18 mouse cellular contexts compared by ENCODE assay signal in the genomic region with DNA sequence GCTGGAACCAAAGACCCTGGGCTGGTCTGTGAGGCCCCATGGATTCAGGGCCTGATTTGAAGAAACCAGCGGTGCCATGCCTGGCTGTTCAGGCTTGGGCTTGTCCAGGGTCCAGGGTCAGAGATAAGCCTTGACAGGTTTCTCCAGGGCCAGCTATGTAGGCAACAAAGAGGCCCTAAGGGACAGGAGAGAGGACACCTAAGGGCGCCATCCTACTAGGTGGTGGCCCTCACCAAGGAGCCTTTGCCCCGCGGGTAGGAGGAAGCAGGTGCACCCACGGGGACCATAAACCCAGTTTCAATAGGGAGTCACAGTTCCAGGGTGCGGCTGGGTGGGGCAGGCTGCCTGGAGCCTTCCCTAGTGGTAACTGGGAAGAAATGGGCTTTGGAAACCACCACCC. TPM values are rescaled to one million over a fixed set of nuclear protein-coding genes. Genes with fewer than 3 reads are reported as not detected.
DNase-seq lines count a peak whose midpoint lies in the region; ATAC-seq lines count a peak whose summit lies in the region.
"Had no signal": no experiment of that assay in that cellular context is flagged by ENCODE, and none has a peak within 500 bp of the region (broad histone marks: within the 10 kb centered on the region; RNA-seq: fewer than 3 reads in every experiment).

No protein-coding gene starts in this region.

- H3K36me3 ChIP-seq in heart, embryonic 11.5 days (ENCODE audit: control insufficient read depth, insufficient read depth, low read length): no peaks in the 10 kb centered on the region
- H3K36me3 ChIP-seq in limb, embryonic 11.5 days (ENCODE audit: control insufficient read depth, insufficient read depth, low read length): peaks cover 5% of the 10 kb centered on the region; the same call in 1 of the 2 replicates
- H3K36me3 ChIP-seq in limb, embryonic 10.5 days: peaks cover 30% of the 10 kb centered on the region
- H3K36me3 ChIP-seq in embryonic facial prominence, embryonic 13.5 days: peaks cover 25% of the 10 kb centered on the region
- peaks cover 34% of the 10 kb centered on the region for H3K36me3 ChIP-seq in neural tube, embryonic 14.5 days (ENCODE audit: control insufficient read depth, insufficient read depth, low read length)
- H3K36me3 ChIP-seq: G1E had no signal

- no peak for ATAC-seq in heart, embryonic 11.5 days (replicated peaks; ENCODE audit: insufficient number of reproducible peaks, low FRiP score, low TSS enrichment)
- ATAC-seq in limb, embryonic 11.5 days (ENCODE audit: insufficient number of reproducible peaks, low FRiP score, low TSS enrichment, low read depth): no peak
- ATAC-seq in embryonic facial prominence, embryonic 13.5 days (ENCODE audit: insufficient number of reproducible peaks, insufficient read depth, low FRiP score, low TSS enrichment, low read depth): no peak
- no peak for ATAC-seq in neural tube, embryonic 14.5 days (ENCODE audit: low read depth)

- H3K9me3 ChIP-seq in heart, embryonic 11.5 days (replicated peaks; ENCODE audit: control insufficient read depth, low read length): no peaks in the 10 kb centered on the region
- H3K9me3 ChIP-seq in limb, embryonic 11.5 days (ENCODE audit: control insufficient read depth, low read length): no peaks in the 10 kb centered on the region
- no peaks in the 10 kb centered on the region for H3K9me3 ChIP-seq in limb, embryonic 10.5 days (replicated peaks)
- H3K9me3 ChIP-seq in embryonic facial prominence, embryonic 13.5 days: no peaks in the 10 kb centered on the region
- H3K9me3 ChIP-seq in neural tube, embryonic 14.5 days (ENCODE audit: control insufficient read depth, low read length): no peaks in the 10 kb centered on the region
- H3K9me3 ChIP-seq: G1E; hindbrain, embryonic 15.5 days; midbrain, embryonic 13.5 days; neural tube, embryonic 12.5 days had no signal

- intact Hi-C loops in heart, postnatal 10 days (cut with DNase I): no loop called here

- WGBS in heart, embryonic 11.5 days (ENCODE audit: insufficient replicate concordance): 62% methylated on average over 6 of the region's 6 CpGs
- WGBS in limb, embryonic 11.5 days: 78% methylated on average over 6 of the region's 6 CpGs
- WGBS in limb, embryonic 10.5 days: 73% methylated on average over 6 of the region's 6 CpGs
- 63% methylated on average over 6 of the region's 6 CpGs for WGBS in embryonic facial prominence, embryonic 13.5 days
- 66% methylated on average over 6 of the region's 6 CpGs for WGBS in neural tube, embryonic 14.5 days

- no peak overlapping the region for H3K4me2 ChIP-seq in heart, embryonic 11.5 days
- no peak overlapping the region for H3K4me2 ChIP-seq in limb, embryonic 11.5 days (ENCODE audit: low read depth, severe bottlenecking)
- peak overlapping the region; percentile 46; the same call in 1 of the 2 replicates for H3K4me2 ChIP-seq in embryonic facial prominence, embryonic 13.5 days
- no peak overlapping the region for H3K4me2 ChIP-seq in neural tube, embryonic 14.5 days (ENCODE audit: low read depth, low read length)
- H3K4me2 ChIP-seq: hindbrain, embryonic 15.5 days had no signal

- DNase-seq in heart, postnatal 10 days: no peak
- DNase-seq in limb, embryonic 11.5 days (ENCODE audit: low spot score): no peak
- no peak for DNase-seq in limb, embryonic 10.5 days (ENCODE audit: low spot score)
- DNase-seq in thymus, postnatal 10 days (ENCODE audit: low spot score in 2 of 2): no peak
- no peak for DNase-seq in retina, postnatal 1 day
- DNase-seq: adrenal gland, postnatal 25 days; B cell, adult 2 months; heart, adult 18-20 months; layer of hippocampus, adult 9-11 months; right cerebral cortex, adult 18-20 months; thymus, postnatal 36 days had no signal

- H3K27me3 ChIP-seq in heart, embryonic 11.5 days (ENCODE audit: control insufficient read depth, insufficient read depth, low read length): peaks cover 3% of the 10 kb centered on the region; the same call in 1 of the 2 replicates
- H3K27me3 ChIP-seq in limb, embryonic 11.5 days (ENCODE audit: control insufficient read depth, insufficient read depth, low read length): no peaks in the 10 kb centered on the region
- no peaks in the 10 kb centered on the region for H3K27me3 ChIP-seq in limb, embryonic 10.5 days (ENCODE audit: low read depth, poor library complexity, severe bottlenecking)
- no peaks in the 10 kb centered on the region for H3K27me3 ChIP-seq in embryonic facial prominence, embryonic 13.5 days
- no peaks in the 10 kb centered on the region for H3K27me3 ChIP-seq in neural tube, embryonic 14.5 days (ENCODE audit: control insufficient read depth, insufficient read depth, low read length)
- H3K27me3 ChIP-seq: hindbrain, embryonic 15.5 days; midbrain, embryonic 13.5 days; neural tube, embryonic 12.5 days had no signal

- H3K4me3 ChIP-seq in heart, embryonic 11.5 days (ENCODE audit: low read depth, low read length): no peak overlapping the region
- H3K4me3 ChIP-seq in limb, embryonic 11.5 days (ENCODE audit: low read depth, low read length): no peak overlapping the region
- no peak overlapping the region for H3K4me3 ChIP-seq in limb, embryonic 10.5 days
- no peak overlapping the region for H3K4me3 ChIP-seq in embryonic facial prominence, embryonic 13.5 days
- H3K4me3 ChIP-seq in neural tube, embryonic 14.5 days (ENCODE audit: low read depth, low read length): no peak overlapping the region
- H3K4me3 ChIP-seq: hindbrain, embryonic 15.5 days; midbrain, embryonic 13.5 days; neural tube, embryonic 12.5 days had no signal

- 0 out of 2 replicates have a peak overlapping the region, but pooled peaks have one; percentile 43 for H3K9ac ChIP-seq in heart, embryonic 11.5 days (ENCODE audit: low read depth, low read length)
- peak overlapping the region; percentile 34; the same call in 1 of the 2 replicates for H3K9ac ChIP-seq in limb, embryonic 11.5 days (ENCODE audit: low read length)
- H3K9ac ChIP-seq in embryonic facial prominence, embryonic 13.5 days: peak overlapping the region; percentile 61; the same call in 1 of the 2 replicates
- no peak overlapping the region for H3K9ac ChIP-seq in neural tube, embryonic 14.5 days (replicated peaks; ENCODE audit: low read depth, low read length)
- H3K9ac ChIP-seq: neural tube, embryonic 12.5 days had no signal

- H3K4me1 ChIP-seq in heart, embryonic 11.5 days (ENCODE audit: control insufficient read depth, insufficient read depth, low read length): peaks cover 17% of the 10 kb centered on the region
- peaks cover 6% of the 10 kb centered on the region; the same call in 1 of the 2 replicates for H3K4me1 ChIP-seq in limb, embryonic 11.5 days (ENCODE audit: control insufficient read depth, insufficient read depth, low read length)
- peaks cover 21% of the 10 kb centered on the region for H3K4me1 ChIP-seq in limb, embryonic 10.5 days
- H3K4me1 ChIP-seq in embryonic facial prominence, embryonic 13.5 days: peaks cover 23% of the 10 kb centered on the region
- no peaks in the 10 kb centered on the region for H3K4me1 ChIP-seq in neural tube, embryonic 14.5 days (ENCODE audit: control insufficient read depth, insufficient read depth, low read length)

- H3K27ac ChIP-seq in heart, embryonic 11.5 days (ENCODE audit: low read depth, low read length): no peak overlapping the region
- H3K27ac ChIP-seq in limb, embryonic 11.5 days (replicated peaks; ENCODE audit: low read depth, low read length): no peak overlapping the region
- H3K27ac ChIP-seq in limb, embryonic 10.5 days: no peak overlapping the region
- peak overlapping the region; percentile 51; the same call in 1 of the 2 replicates for H3K27ac ChIP-seq in embryonic facial prominence, embryonic 13.5 days
- H3K27ac ChIP-seq in neural tube, embryonic 14.5 days (ENCODE audit: low read depth, low read length): peak overlapping the region; percentile 50; the same call in 1 of the 2 replicates
- H3K27ac ChIP-seq: hindbrain, embryonic 15.5 days; midbrain, embryonic 13.5 days; neural tube, embryonic 12.5 days had no signal

RNA-seq across cellular contexts. Expression of a gene that starts 2.2 kb away (rescaled TPM):
- 0.63 and 0.89 TPM in 2 replicates for polyA plus RNA-seq in heart, embryonic 11.5 days (2014; fragmentation: Nextera tagmentation; extraction: Ambion mirVana)
- under 1 TPM; 0.22 to 0.30 TPM for total RNA-seq in heart, postnatal 10 days (2021)
- 0.21 and 0.29 TPM in 2 replicates for polyA plus RNA-seq in limb, embryonic 11.5 days (2014; fragmentation: Nextera tagmentation; extraction: Ambion mirVana)
- 0.60 TPM in 1 of 2 replicates, not detected in the other for polyA plus RNA-seq in limb, embryonic 10.5 days (2016; fragmentation: Nextera tagmentation; extraction: Ambion mirVana)
- 2.5 and 5.2 TPM in 2 replicates for polyA plus RNA-seq in embryonic facial prominence, embryonic 13.5 days (2015; fragmentation: Nextera tagmentation; extraction: Ambion mirVana)
- polyA plus RNA-seq in neural tube, embryonic 14.5 days (2014; fragmentation: Nextera tagmentation; extraction: Ambion mirVana): 0.35 and 0.36 TPM in 2 replicates
- polyA plus RNA-seq: G1E had no signal

RNA-seq across cellular contexts. Expression of a gene that starts 29.6 kb away (rescaled TPM):
- 66.6 and 70.1 TPM in 2 replicates for polyA plus RNA-seq in heart, embryonic 11.5 days (2014; fragmentation: Nextera tagmentation; extraction: Ambion mirVana)
- total RNA-seq in heart, postnatal 10 days (2021): 100 to 1,000 TPM in 1 of 2 experiments, 10 to 100 TPM in 1; 90.8 to 103 TPM
- 108 and 109 TPM in 2 replicates for polyA plus RNA-seq in limb, embryonic 11.5 days (2014; fragmentation: Nextera tagmentation; extraction: Ambion mirVana)
- polyA plus RNA-seq in limb, embryonic 10.5 days (2016; fragmentation: Nextera tagmentation; extraction: Ambion mirVana): 121 and 126 TPM in 2 replicates
- 105 and 112 TPM in 2 replicates for polyA plus RNA-seq in embryonic facial prominence, embryonic 13.5 days (2015; fragmentation: Nextera tagmentation; extraction: Ambion mirVana)
- 233 and 247 TPM in 2 replicates for polyA plus RNA-seq in neural tube, embryonic 14.5 days (2014; fragmentation: Nextera tagmentation; extraction: Ambion mirVana)

RNA-seq across cellular contexts. Expression of a gene that starts 31.2 kb away (rescaled TPM):
- 112 TPM in 2 replicates for polyA plus RNA-seq in heart, embryonic 11.5 days (2014; fragmentation: Nextera tagmentation; extraction: Ambion mirVana)
- 100 to 1,000 TPM; 144 to 145 TPM for total RNA-seq in heart, postnatal 10 days (2021)
- polyA plus RNA-seq in limb, embryonic 11.5 days (2014; fragmentation: Nextera tagmentation; extraction: Ambion mirVana): 328 and 351 TPM in 2 replicates
- polyA plus RNA-seq in limb, embryonic 10.5 days (2016; fragmentation: Nextera tagmentation; extraction: Ambion mirVana): 485 and 494 TPM in 2 replicates
- polyA plus RNA-seq in embryonic facial prominence, embryonic 13.5 days (2015; fragmentation: Nextera tagmentation; extraction: Ambion mirVana): 386 and 390 TPM in 2 replicates
- 36.9 and 53.5 TPM in 2 replicates for polyA plus RNA-seq in neural tube, embryonic 14.5 days (2014; fragmentation: Nextera tagmentation; extraction: Ambion mirVana)

RNA-seq across cellular contexts. Expression of a gene that starts 32.2 kb away (rescaled TPM):
- polyA plus RNA-seq in heart, embryonic 11.5 days (2014; fragmentation: Nextera tagmentation; extraction: Ambion mirVana): not detected in 2 replicates
- total RNA-seq in heart, postnatal 10 days (2021): not detected
- polyA plus RNA-seq in limb, embryonic 11.5 days (2014; fragmentation: Nextera tagmentation; extraction: Ambion mirVana): not detected in 2 replicates
- polyA plus RNA-seq in limb, embryonic 10.5 days (2016; fragmentation: Nextera tagmentation; extraction: Ambion mirVana): 0.19 TPM in 1 of 2 replicates, not detected in the other
- not detected in 2 replicates for polyA plus RNA-seq in embryonic facial prominence, embryonic 13.5 days (2015; fragmentation: Nextera tagmentation; extraction: Ambion mirVana)
- polyA plus RNA-seq in neural tube, embryonic 14.5 days (2014; fragmentation: Nextera tagmentation; extraction: Ambion mirVana): not detected in 2 replicates
- total RNA-seq: adrenal gland, postnatal 25 days; heart, adult 18-20 months had no signal
- polyA plus RNA-seq: G1E; midbrain, embryonic 13.5 days had no signal

RNA-seq across cellular contexts. Expression of a gene that starts 45.9 kb away (rescaled TPM):
- 11.4 TPM in 2 replicates for polyA plus RNA-seq in heart, embryonic 11.5 days (2014; fragmentation: Nextera tagmentation; extraction: Ambion mirVana)
- 1 to 10 TPM; 5.8 to 7.4 TPM for total RNA-seq in heart, postnatal 10 days (2021)
- polyA plus RNA-seq in limb, embryonic 11.5 days (2014; fragmentation: Nextera tagmentation; extraction: Ambion mirVana): 1.8 and 1.9 TPM in 2 replicates
- 1.8 and 2.3 TPM in 2 replicates for polyA plus RNA-seq in limb, embryonic 10.5 days (2016; fragmentation: Nextera tagmentation; extraction: Ambion mirVana)
- 7.5 and 8.3 TPM in 2 replicates for polyA plus RNA-seq in embryonic facial prominence, embryonic 13.5 days (2015; fragmentation: Nextera tagmentation; extraction: Ambion mirVana)
- polyA plus RNA-seq in neural tube, embryonic 14.5 days (2014; fragmentation: Nextera tagmentation; extraction: Ambion mirVana): 1.7 and 2.3 TPM in 2 replicates

Comparison
In these comparisons a context has a peak if more than half of its experiments do, and no peak if none do; other contexts are left out.
1. H3K27ac ChIP-seq: peak in embryonic facial prominence, embryonic 13.5 days (single experiment) and neural tube, embryonic 14.5 days (single experiment); none in heart, embryonic 11.5 days (single experiment), limb, embryonic 11.5 days (single experiment) and limb, embryonic 10.5 days (single experiment).